Mouse (Mus musculus) urinary bladder, adult 2 months (tissue): ENCODE results near the gene Avp. TPM values are rescaled to one million over a fixed set of nuclear protein-coding genes. Genes with fewer than 3 reads are reported as not detected.

Experiments used
- DNase-seq: peaks from one replicate; pipeline ENCODE4 v3.0.0; 2022; ENCODE audit warnings: low spot score
- polyA plus RNA-seq: library from polyadenylated mRNA; depleted of rRNA; stranded (reverse); fragments of >200 nt; gene quantifications from 2 replicates; pipeline ENCODE4 v1.2.3, GENCODE M21; 2012; rRNA removed

Avp gene
- polyA plus RNA-seq, 1 experiment, result not detected

- DNase-seq, result no peak
These were observed 7.4 kb downstream of the Avp start for GRCm38 (mm10) chr2:130574960-130575359.

DNA sequence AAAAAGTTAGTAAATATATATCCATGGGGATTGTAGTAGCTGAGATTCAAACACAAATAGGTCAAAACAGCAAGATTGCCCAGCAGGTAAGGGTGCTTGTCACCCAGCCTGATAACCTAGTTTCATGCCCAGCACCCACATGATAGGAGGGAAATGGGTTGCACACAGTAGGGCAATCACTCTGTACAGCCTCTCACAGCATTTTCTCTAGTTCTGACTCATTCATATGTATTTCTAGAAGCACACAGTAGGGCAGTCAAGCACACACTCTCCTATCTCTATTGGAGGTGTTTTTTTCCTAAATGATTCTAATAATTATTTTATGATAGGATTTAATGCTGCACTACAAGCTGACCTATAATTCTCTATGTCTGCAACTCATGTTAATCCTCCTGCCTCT is 12.4 kb downstream of the Avp start:
- no peak for DNase-seq

DNA sequence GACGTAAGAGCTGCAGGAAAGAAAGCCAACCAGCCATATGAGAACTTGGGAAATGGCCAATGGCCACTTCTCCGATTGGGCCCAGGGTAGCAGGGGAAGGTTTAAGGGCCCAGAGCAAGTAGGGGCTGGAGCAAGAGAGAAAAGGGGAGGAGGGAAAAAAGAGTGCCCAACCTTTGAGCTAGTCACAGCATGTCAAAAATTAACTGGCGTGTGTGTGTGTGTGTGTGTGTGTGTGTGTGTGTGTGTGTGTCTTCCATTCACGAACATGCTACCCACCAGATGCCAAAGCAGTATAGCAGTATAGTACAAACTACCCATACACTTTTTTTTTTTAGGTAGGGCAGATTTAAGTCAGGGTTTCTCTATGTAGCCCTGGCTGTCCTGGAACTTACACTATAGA is 13.4 kb downstream of the Avp start:
- no peak for DNase-seq

GRCm38 (mm10) chr2:130564983-130565382 is 17.4 kb downstream of the Avp start:
- DNase-seq, result no peak

DNA sequence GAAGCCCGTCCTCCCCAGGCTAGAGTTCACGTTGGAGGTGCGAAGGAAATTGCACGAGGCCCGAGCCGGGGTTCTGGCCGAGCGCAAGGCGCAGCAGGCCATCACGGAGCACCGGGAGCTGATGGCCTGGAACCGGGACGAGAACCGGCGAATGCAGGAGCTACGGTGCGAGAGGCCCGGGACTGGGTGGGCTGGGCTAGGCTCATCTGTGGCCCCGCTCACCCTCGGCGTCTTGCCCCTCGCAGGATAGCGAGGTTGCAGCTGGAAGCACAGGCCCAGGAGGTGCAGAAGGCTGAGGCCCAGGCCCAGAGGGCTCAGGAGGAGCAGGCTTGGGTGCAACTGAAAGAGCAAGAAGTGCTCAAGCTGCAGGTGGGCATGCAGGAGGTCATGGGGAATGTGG is 18.3 kb downstream of the Avp start:
- peak; percentile 41 for DNase-seq

DNA sequence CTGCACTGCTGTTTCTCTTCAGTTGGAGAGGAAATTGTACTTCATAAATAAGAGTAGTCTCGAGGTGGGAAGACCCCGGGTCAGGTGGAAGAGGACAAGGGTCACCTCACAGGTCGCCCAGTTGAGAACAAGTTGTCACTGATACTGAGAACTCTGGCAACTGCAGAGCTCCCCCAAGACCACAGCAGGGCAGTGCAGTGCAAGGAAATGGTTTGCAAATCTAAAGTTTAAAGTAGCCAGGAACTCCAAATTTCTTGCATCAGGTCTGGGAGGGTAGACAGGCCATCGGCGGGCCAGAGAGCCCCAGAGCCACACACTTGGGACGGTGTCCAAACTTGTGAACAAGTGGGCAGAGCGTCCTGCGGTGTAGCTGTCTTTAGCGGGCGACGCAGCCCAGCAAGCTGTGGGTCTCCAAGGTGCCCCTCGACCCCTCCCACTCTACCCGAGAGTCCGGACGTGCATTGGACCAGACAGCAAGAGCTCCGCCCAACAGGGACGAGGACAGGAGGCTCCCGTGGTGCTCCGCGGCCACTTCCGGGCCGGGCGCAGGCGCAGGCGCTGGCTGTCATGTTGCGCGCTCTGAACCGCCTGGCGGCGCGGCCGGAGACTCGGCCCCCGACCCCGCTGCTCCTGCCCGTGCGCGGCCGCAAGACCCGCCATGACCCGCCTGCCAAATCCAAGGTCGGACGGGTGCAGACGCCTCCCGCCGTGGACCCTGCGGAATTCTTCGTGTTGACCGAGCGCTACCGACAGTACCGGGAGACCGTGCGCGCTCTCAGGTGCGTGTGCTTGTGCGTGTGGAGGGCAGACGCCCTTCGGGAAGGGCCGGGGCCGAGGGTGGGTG is 18.9 kb downstream of the Avp start, which contains the start of gene Mrps26:
Gene Mrps26 (plus strand): TSS at position 531 of the 844 bp plus-strand sequence.
- peak; percentile 84 for DNase-seq

DNA sequence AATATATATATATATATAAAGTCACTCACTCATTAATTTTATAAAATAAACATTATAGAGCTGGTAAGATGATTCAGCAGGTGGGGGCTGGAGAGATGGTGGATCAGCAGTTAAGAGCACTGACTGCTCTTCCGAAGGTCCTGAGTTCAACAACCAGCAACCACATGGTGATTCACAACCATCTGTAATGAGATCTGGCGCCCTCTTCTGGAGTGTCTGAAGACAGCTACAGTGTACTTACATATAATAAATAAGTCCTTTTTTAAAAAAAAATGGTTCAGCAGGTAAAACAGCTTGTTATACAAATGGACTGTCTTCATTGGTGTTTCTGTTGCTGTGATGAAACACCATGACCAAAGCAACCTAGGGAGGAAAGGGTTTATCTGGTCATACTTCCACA is 24.3 kb downstream of the Avp start:
- DNase-seq, result no peak

DNA sequence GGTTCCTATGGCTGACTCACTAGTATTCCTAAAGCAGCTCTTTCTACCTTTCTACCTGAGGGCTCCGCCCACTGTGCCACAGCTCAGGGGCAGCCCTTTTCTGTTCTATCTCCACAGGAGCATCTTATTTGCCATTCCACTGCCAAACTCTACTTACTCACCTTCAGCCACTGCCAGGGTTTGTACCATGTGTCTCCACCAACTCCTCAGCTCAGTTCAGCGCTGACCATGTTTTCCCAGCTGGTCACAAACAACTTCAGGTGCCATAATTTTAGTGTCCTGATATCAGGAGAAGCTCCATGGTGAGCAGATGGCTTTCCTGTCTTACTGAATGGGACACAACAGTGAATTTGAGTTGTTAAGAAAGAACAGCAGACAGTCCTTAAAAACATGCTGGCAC is 24.9 kb downstream of the Avp start:
- DNase-seq, result no peak

DNA sequence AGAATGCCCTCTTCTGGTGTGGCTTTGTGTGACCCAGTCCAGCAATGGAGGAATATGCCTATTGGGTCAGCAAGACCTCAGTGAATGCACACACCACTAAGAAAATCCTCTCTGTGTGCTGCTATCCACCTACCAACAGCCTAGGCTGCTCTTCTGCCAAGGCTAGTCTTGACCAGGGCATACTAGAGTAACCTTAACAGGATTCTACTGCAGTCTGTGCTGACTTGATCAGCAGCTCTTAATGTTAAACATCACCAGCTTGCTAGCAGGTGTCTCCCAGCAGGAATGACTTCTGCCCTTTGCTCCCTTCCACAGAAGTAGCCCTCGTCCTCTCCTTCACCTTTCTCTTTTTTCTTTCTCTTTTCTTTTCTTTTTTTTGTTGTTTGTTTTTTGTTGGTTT is 26.1 kb downstream of the Avp start:
- no peak for DNase-seq

DNA sequence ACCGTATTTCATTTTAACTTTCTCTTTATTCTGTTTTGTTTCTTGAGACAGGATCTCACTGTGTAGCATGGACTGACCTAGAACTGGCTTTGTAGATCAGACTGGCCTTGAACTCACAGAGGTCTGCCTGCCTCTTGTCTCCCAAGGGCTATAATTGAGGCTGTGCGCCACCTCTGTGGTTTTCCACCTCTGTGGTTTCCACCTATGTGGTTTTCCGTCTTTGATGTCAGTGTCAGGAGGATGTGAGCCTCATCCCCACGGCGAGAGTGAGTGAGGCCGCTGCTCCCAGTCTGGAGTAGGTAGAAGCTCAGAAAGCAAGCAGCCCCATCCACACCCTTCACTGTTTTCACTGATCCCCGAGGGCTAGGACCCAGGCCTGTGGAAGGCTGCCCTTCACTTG is 27.5 kb downstream of the Avp start:
- no peak for DNase-seq

- DNase-seq, result no peak
These were observed 35.4 kb downstream of the Avp start for GRCm38 (mm10) chr2:130546957-130547356.

GRCm38 (mm10) chr2:130540266-130540665 is 42.1 kb downstream of the Avp start:
- no peak for DNase-seq

DNA sequence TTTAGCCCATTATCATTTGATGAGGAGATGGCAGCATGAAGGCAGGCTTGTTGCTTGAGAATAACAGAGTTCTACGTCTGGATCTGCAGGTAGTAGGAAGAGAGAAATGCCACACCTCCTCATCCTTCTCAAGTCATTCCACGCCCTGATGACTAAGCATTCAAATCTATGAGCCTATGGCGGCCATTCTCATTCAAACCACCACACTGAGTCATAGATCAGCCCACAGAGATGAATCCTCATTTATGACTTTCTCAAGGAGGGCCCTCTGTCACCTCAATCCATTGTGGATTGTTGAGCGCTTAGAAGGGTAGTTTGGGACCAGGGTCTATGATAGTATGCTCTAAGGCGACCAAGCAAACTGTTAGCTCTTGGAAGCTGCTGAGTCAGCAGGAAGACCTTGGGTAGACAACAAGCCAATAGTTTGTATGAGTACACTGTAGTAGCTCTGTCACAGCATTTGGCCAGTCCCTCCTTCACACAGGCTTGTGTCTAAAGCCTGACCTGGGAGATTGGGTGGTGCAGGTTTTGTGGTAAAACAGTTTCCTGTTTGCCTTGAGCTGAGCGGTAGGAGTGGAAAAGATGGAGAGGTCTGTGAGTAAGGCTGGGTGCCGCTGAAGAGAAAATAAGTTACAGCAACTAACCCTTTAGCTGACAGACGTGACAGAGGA is 43.3 kb downstream of the Avp start:
- DNase-seq, result no peak

DNA sequence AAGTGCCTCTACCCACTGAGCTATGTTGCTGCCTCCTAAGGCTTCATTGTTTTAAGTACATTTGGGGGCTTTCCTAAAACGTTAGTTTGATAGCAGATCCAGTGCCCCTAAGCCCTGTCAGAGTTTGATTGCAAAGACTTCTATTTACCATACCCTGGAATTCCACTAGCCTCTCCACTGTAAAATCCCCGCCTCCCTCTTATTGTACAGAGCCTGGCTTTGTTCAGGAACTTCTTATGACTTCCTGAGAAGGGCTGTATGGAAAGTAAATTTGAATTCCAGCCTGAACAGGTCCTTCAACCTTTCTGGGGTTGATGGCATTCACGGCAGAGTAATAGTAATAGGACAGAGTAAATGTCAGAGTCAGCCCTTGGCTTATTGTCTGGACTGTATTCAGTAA is 45.5 kb downstream of the Avp start:
- DNase-seq, result no peak

DNA sequence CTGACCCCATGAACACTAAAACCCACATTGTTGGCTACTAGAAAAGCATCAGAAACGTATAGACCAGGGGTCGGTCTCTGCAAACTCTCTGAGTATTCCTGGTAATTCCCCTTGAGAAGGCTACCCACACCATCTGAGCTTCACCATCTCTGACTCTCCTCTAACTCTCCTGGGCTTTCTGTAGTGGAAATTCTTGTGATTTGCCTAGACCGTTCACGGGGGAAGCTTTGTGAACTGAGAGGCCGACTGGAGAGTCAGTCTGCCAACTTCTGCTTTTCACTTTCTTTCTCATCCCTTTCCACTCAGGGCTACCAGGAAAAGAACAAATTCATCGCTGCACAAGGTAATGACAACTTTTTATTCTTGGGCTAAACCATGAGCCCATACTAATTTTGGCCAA is 47.3 kb downstream of the Avp start:
- DNase-seq, result no peak

DNA sequence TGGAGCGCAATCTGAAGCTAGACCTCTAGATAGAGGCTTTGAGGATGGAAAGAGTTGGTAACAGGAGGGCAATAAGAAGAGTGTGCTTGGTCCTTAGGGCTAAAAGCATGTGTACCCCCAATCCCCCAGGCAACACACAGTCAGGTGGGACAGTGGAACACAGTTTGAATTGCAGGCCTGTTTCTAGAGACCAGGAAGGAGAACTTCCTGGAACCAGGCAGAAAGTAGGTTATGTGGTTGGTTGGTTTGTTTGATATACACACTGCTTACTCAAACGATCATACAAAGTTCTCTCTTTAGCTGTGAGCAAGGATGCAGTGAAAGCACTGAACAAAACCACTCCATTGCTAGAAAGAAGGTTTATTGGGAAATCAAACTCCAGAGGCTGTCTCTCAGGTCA is 50.2 kb downstream of the Avp start:
- DNase-seq, result no peak

Other genes starting within 250 kb of the Avp start
- 99.0 and 108 TPM in 2 replicates for gene Cpxm1, start 185.0 kb downstream of the Avp start, polyA plus RNA-seq
- gene Gm28372, start 177.3 kb downstream of the Avp start, polyA plus RNA-seq, result not detected in 2 replicates
- gene 1700020A23Rik, start 177.3 kb downstream of the Avp start, polyA plus RNA-seq, result not detected in 2 replicates
- not detected in 2 replicates for gene Tmem239, start 176.1 kb downstream of the Avp start, polyA plus RNA-seq
- gene Vps16, start 158.2 kb downstream of the Avp start, polyA plus RNA-seq, result 77.3 and 89.2 TPM in 2 replicates
- 20.6 and 24.2 TPM in 2 replicates for gene Pced1a, start 157.9 kb downstream of the Avp start, polyA plus RNA-seq
- gene Ptpra, start 132.3 kb downstream of the Avp start, polyA plus RNA-seq, result 88.9 and 90.1 TPM in 2 replicates
- 49.7 and 56.9 TPM in 2 replicates for gene Mrps26, start 18.8 kb downstream of the Avp start, polyA plus RNA-seq
- gene Oxt, start 6.4 kb downstream of the Avp start, polyA plus RNA-seq, result not detected in 2 replicates
- 4.4 and 4.9 TPM in 2 replicates for gene Fastkd5, start 47.5 kb upstream of the Avp start, polyA plus RNA-seq
- 5.8 and 6.9 TPM in 2 replicates for gene Ubox5, start 47.5 kb upstream of the Avp start, polyA plus RNA-seq
- gene Lzts3, start 60.2 kb upstream of the Avp start, polyA plus RNA-seq, result 5.9 and 6.2 TPM in 2 replicates
- 115 and 119 TPM in 2 replicates for gene Ddrgk1, start 82.1 kb upstream of the Avp start, polyA plus RNA-seq
- 32.4 and 46.0 TPM in 2 replicates for gene Itpa, start 85.1 kb upstream of the Avp start, polyA plus RNA-seq
- 0.77 and 0.84 TPM in 2 replicates for gene Slc4a11, start 115.0 kb upstream of the Avp start, polyA plus RNA-seq